Mouse (Mus musculus): ENCODE measurements around the gene Dnttip1. TPM values are rescaled to one million over a fixed set of nuclear protein-coding genes. Genes with fewer than 3 reads are reported as not detected.

The Dnttip1 gene
- polyA plus RNA-seq, 1 experiment from 2014 or later: 67.5 TPM

GRCm38 (mm10) chr2:164806614-164807013 is 60.8 kb downstream of the Dnttip1 start:
- 83% methylated on average over 7 of the region's 7 CpGs for WGBS
- Histone ChIP-seq H3K27me3 (replicated peaks; ENCODE audit: control insufficient read depth, insufficient read depth, low read length) (no peaks in the 10 kb centered on the region), H3K27ac (ENCODE audit: low read length) (no peak overlapping the region), H3K36me3 (ENCODE audit: control insufficient read depth, insufficient read depth) (no peaks in the 10 kb centered on the region), H3K4me3 (replicated peaks; ENCODE audit: low read length) (no peak overlapping the region), H3K4me1 (replicated peaks; ENCODE audit: control insufficient read depth, insufficient read depth, low read length) (peaks cover 32% of the 10 kb centered on the region), H3K9me3 (ENCODE audit: control insufficient read depth, low read length) (no peaks in the 10 kb centered on the region), H3K4me2 (ENCODE audit: low read length) (no peak overlapping the region), H3K9ac (replicated peaks; ENCODE audit: low read depth, low read length) (no peak overlapping the region)
- no peak for ATAC-seq

DNA sequence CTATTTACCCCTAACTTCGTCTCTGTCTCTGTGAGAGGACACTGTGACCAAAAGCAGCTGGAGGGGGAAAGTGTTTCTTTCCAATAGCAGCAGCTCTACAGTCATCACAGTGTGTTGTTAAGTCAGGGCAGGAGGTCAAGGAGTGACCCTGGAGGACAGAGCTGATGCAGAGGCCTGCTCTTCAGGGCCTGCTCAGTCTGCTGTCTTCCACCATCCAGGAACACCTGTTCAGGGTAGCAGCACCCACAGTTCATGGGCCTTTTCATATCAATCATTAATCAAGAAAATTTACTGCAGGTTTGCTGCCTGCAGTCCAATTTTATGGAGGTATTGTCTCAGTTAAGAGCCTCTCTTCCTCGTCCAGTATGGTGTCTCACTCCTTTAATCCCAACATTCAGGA is 67.8 kb downstream of the Dnttip1 start:
- H3K9me3 ChIP-seq (ENCODE audit: control insufficient read depth, low read length): no peaks in the 10 kb centered on the region
- peaks cover 3% of the 10 kb centered on the region; the same call in 1 of the 2 replicates for H3K36me3 ChIP-seq (ENCODE audit: control insufficient read depth, insufficient read depth)
- H3K4me2 ChIP-seq (ENCODE audit: low read length): no peak overlapping the region
- no peak for ATAC-seq
- H3K27me3 ChIP-seq (replicated peaks; ENCODE audit: control insufficient read depth, insufficient read depth, low read length): no peaks in the 10 kb centered on the region
- H3K4me3 ChIP-seq (replicated peaks; ENCODE audit: low read length): no peak overlapping the region
- no peaks in the 10 kb centered on the region for H3K4me1 ChIP-seq (replicated peaks; ENCODE audit: control insufficient read depth, insufficient read depth, low read length)
- H3K27ac ChIP-seq (ENCODE audit: low read length): no peak overlapping the region
- no peak overlapping the region for H3K9ac ChIP-seq (replicated peaks; ENCODE audit: low read depth, low read length)
- WGBS: 54% methylated on average over 2 of the region's 2 CpGs

DNA sequence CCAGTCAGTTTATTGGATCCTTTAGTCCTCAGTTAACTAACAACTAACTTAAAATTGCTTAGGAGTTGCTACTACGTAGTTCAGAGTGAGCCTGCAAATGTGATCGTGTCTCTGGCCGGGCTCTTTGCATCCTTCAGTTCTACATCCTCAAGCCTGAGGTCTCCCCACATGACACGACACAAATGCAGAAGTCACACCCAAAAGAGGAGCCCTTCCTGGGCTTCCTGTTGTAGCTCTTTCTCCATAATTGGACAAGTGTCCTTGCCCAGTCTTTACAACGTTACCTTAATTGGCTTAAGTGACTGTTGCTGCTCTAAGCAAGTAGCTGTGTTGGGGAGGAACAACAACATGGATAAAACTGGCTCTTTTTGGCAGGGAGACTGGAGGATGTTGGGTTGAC is 69.6 kb downstream of the Dnttip1 start:
- H3K27ac ChIP-seq (ENCODE audit: low read length): no peak overlapping the region
- H3K9me3 ChIP-seq (ENCODE audit: control insufficient read depth, low read length): no peaks in the 10 kb centered on the region
- WGBS: 90% methylated on average over 5 of the region's 5 CpGs
- no peak overlapping the region for H3K4me3 ChIP-seq (replicated peaks; ENCODE audit: low read length)
- H3K4me2 ChIP-seq (ENCODE audit: low read length): no peak overlapping the region
- H3K4me1 ChIP-seq (replicated peaks; ENCODE audit: control insufficient read depth, insufficient read depth, low read length): no peaks in the 10 kb centered on the region
- ATAC-seq: no peak
- H3K9ac ChIP-seq (replicated peaks; ENCODE audit: low read depth, low read length): no peak overlapping the region
- peaks cover 6% of the 10 kb centered on the region; the same call in 1 of the 2 replicates for H3K36me3 ChIP-seq (ENCODE audit: control insufficient read depth, insufficient read depth)
- H3K27me3 ChIP-seq (replicated peaks; ENCODE audit: control insufficient read depth, insufficient read depth, low read length): no peaks in the 10 kb centered on the region

GRCm38 (mm10) chr2:164815821-164816220 is 70.0 kb downstream of the Dnttip1 start:
- ATAC-seq: no peak
- peaks cover 6% of the 10 kb centered on the region; the same call in 1 of the 2 replicates for H3K36me3 ChIP-seq (ENCODE audit: control insufficient read depth, insufficient read depth)
- H3K27ac ChIP-seq (ENCODE audit: low read length): no peak overlapping the region
- H3K4me2 ChIP-seq (ENCODE audit: low read length): no peak overlapping the region
- WGBS: 92% methylated on average over 8 of the region's 8 CpGs
- H3K9me3 ChIP-seq (ENCODE audit: control insufficient read depth, low read length): no peaks in the 10 kb centered on the region
- no peak overlapping the region for H3K9ac ChIP-seq (replicated peaks; ENCODE audit: low read depth, low read length)
- no peak overlapping the region for H3K4me3 ChIP-seq (replicated peaks; ENCODE audit: low read length)
- H3K4me1 ChIP-seq (replicated peaks; ENCODE audit: control insufficient read depth, insufficient read depth, low read length): no peaks in the 10 kb centered on the region
- no peaks in the 10 kb centered on the region for H3K27me3 ChIP-seq (replicated peaks; ENCODE audit: control insufficient read depth, insufficient read depth, low read length)

- H3K9me3 ChIP-seq (ENCODE audit: control insufficient read depth, low read length): no peaks in the 10 kb centered on the region
- H3K9ac ChIP-seq (replicated peaks; ENCODE audit: low read depth, low read length): no peak overlapping the region
- no peak for ATAC-seq
- peaks cover 2% of the 10 kb centered on the region for H3K4me1 ChIP-seq (replicated peaks; ENCODE audit: control insufficient read depth, insufficient read depth, low read length)
- H3K27ac ChIP-seq (ENCODE audit: low read length): no peak overlapping the region
- no peak overlapping the region for H3K4me3 ChIP-seq (replicated peaks; ENCODE audit: low read length)
- no peak overlapping the region for H3K4me2 ChIP-seq (ENCODE audit: low read length)
- H3K27me3 ChIP-seq (replicated peaks; ENCODE audit: control insufficient read depth, insufficient read depth, low read length): no peaks in the 10 kb centered on the region
- 94% methylated on average over 6 of the region's 6 CpGs for WGBS
- peaks cover 10% of the 10 kb centered on the region for H3K36me3 ChIP-seq (ENCODE audit: control insufficient read depth, insufficient read depth)
Observed at GRCm38 (mm10) chr2:164817206-164817605, 71.4 kb downstream of the Dnttip1 start.

- Histone ChIP-seq H3K4me1 (replicated peaks; ENCODE audit: control insufficient read depth, insufficient read depth, low read length) (peaks cover 6% of the 10 kb centered on the region), H3K4me2 (ENCODE audit: low read length) (no peak overlapping the region), H3K9me3 (ENCODE audit: control insufficient read depth, low read length) (no peaks in the 10 kb centered on the region), H3K27ac (ENCODE audit: low read length) (no peak overlapping the region), H3K36me3 (ENCODE audit: control insufficient read depth, insufficient read depth) (peaks cover 10% of the 10 kb centered on the region), H3K27me3 (replicated peaks; ENCODE audit: control insufficient read depth, insufficient read depth, low read length) (no peaks in the 10 kb centered on the region), H3K4me3 (replicated peaks; ENCODE audit: low read length) (no peak overlapping the region), H3K9ac (replicated peaks; ENCODE audit: low read depth, low read length) (no peak overlapping the region)
- 81% methylated on average over 5 of the region's 5 CpGs for WGBS
- ATAC-seq: no peak
Observed at GRCm38 (mm10) chr2:164817703-164818102, 71.9 kb downstream of the Dnttip1 start.

Other genes with a start within 250 kb of the Dnttip1 start
- 58.6 and 68.3 TPM in 2 replicates for gene Pigt, start 248.5 kb upstream of the Dnttip1 start, polyA plus RNA-seq (2015; fragmentation: Nextera tagmentation; extraction: Ambion mirVana)
- 1.4 and 3.0 TPM in 2 replicates for gene Wfdc2, start 183.6 kb upstream of the Dnttip1 start, polyA plus RNA-seq (2015; fragmentation: Nextera tagmentation; extraction: Ambion mirVana)
- not detected in 2 replicates for gene Spint3, start 172.5 kb upstream of the Dnttip1 start, polyA plus RNA-seq (2015; fragmentation: Nextera tagmentation; extraction: Ambion mirVana)
- not detected in 2 replicates for gene Wfdc6a, start 160.5 kb upstream of the Dnttip1 start, polyA plus RNA-seq (2015; fragmentation: Nextera tagmentation; extraction: Ambion mirVana)
- gene Eppin, start 152.4 kb upstream of the Dnttip1 start, polyA plus RNA-seq (2015; fragmentation: Nextera tagmentation; extraction: Ambion mirVana): not detected in 2 replicates
- gene Wfdc6b, start 132.5 kb upstream of the Dnttip1 start, polyA plus RNA-seq (2015; fragmentation: Nextera tagmentation; extraction: Ambion mirVana): not detected in 2 replicates
- gene Wfdc8, start 132.4 kb upstream of the Dnttip1 start, polyA plus RNA-seq (2015; fragmentation: Nextera tagmentation; extraction: Ambion mirVana): not detected in 2 replicates
- gene Wfdc16, start 107.2 kb upstream of the Dnttip1 start, polyA plus RNA-seq (2015; fragmentation: Nextera tagmentation; extraction: Ambion mirVana): not detected in 2 replicates
- gene Wfdc10, start 89.9 kb upstream of the Dnttip1 start, polyA plus RNA-seq (2015; fragmentation: Nextera tagmentation; extraction: Ambion mirVana): not detected in 2 replicates
- gene Wfdc9, start 89.4 kb upstream of the Dnttip1 start, polyA plus RNA-seq (2015; fragmentation: Nextera tagmentation; extraction: Ambion mirVana): not detected in 2 replicates
- not detected in 2 replicates for gene Wfdc11, start 71.9 kb upstream of the Dnttip1 start, polyA plus RNA-seq (2015; fragmentation: Nextera tagmentation; extraction: Ambion mirVana)
- not detected in 2 replicates for gene Wfdc13, start 60.9 kb upstream of the Dnttip1 start, polyA plus RNA-seq (2015; fragmentation: Nextera tagmentation; extraction: Ambion mirVana)
- gene Spint4, start 47.5 kb upstream of the Dnttip1 start, polyA plus RNA-seq (2015; fragmentation: Nextera tagmentation; extraction: Ambion mirVana): not detected in 2 replicates
- gene Spint5, start 30.7 kb upstream of the Dnttip1 start, polyA plus RNA-seq (2015; fragmentation: Nextera tagmentation; extraction: Ambion mirVana): not detected in 2 replicates
- 1.4 and 1.7 TPM in 2 replicates for gene Wfdc3, start 52 bp upstream of the Dnttip1 start, polyA plus RNA-seq (2015; fragmentation: Nextera tagmentation; extraction: Ambion mirVana)
- 148 and 173 TPM in 2 replicates for gene Ube2c, start 23.9 kb downstream of the Dnttip1 start, polyA plus RNA-seq (2015; fragmentation: Nextera tagmentation; extraction: Ambion mirVana)
- 1.1 TPM in 1 of 2 replicates, not detected in the other for gene Tnnc2, start 34.0 kb downstream of the Dnttip1 start, polyA plus RNA-seq (2015; fragmentation: Nextera tagmentation; extraction: Ambion mirVana)
- 26.0 and 35.6 TPM in 2 replicates for gene Snx21, start 39.8 kb downstream of the Dnttip1 start, polyA plus RNA-seq (2015; fragmentation: Nextera tagmentation; extraction: Ambion mirVana)
- gene Acot8, start 58.9 kb downstream of the Dnttip1 start, polyA plus RNA-seq (2015; fragmentation: Nextera tagmentation; extraction: Ambion mirVana): 16.3 and 19.3 TPM in 2 replicates
- gene Zswim3, start 59.1 kb downstream of the Dnttip1 start, polyA plus RNA-seq (2015; fragmentation: Nextera tagmentation; extraction: Ambion mirVana): 14.8 and 15.4 TPM in 2 replicates
- 24.2 and 26.8 TPM in 2 replicates for gene Zswim1, start 76.7 kb downstream of the Dnttip1 start, polyA plus RNA-seq (2015; fragmentation: Nextera tagmentation; extraction: Ambion mirVana)
- 0.47 TPM in 1 of 2 replicates, not detected in the other for gene Spata25, start 82.6 kb downstream of the Dnttip1 start, polyA plus RNA-seq (2015; fragmentation: Nextera tagmentation; extraction: Ambion mirVana)
- gene Ctsa, start 86.9 kb downstream of the Dnttip1 start, polyA plus RNA-seq (2015; fragmentation: Nextera tagmentation; extraction: Ambion mirVana): 98.9 and 102 TPM in 2 replicates
- 5.9 and 7.0 TPM in 2 replicates for gene Neurl2, start 87.5 kb downstream of the Dnttip1 start, polyA plus RNA-seq (2015; fragmentation: Nextera tagmentation; extraction: Ambion mirVana)
- gene Pltp, start 111.7 kb downstream of the Dnttip1 start, polyA plus RNA-seq (2015; fragmentation: Nextera tagmentation; extraction: Ambion mirVana): 45.7 and 63.9 TPM in 2 replicates
- gene Pcif1, start 133.3 kb downstream of the Dnttip1 start, polyA plus RNA-seq (2015; fragmentation: Nextera tagmentation; extraction: Ambion mirVana): 79.3 and 93.7 TPM in 2 replicates
- 16.2 and 19.9 TPM in 2 replicates for gene Zfp335, start 165.8 kb downstream of the Dnttip1 start, polyA plus RNA-seq (2015; fragmentation: Nextera tagmentation; extraction: Ambion mirVana)
- gene Mmp9, start 194.8 kb downstream of the Dnttip1 start, polyA plus RNA-seq (2015; fragmentation: Nextera tagmentation; extraction: Ambion mirVana): 16.9 and 20.6 TPM in 2 replicates
- 13.1 and 22.4 TPM in 2 replicates for gene Slc12a5, start 214.8 kb downstream of the Dnttip1 start, polyA plus RNA-seq (2015; fragmentation: Nextera tagmentation; extraction: Ambion mirVana)

Data from forebrain, embryonic 16.5 days (tissue).